Mouse (Mus musculus): ENCODE measurements around the gene Ush1g.
A peak's percentile ranks its signal among the peaks of the same experiment; 100 is the strongest.

Gene Ush1g

GRCm38 (mm10) chr11:115289885-115290284 is 32.0 kb downstream of the Ush1g start:
- DNase-seq (ENCODE audit: low spot score): no peak

GRCm38 (mm10) chr11:115288305-115288704 is 33.5 kb downstream of the Ush1g start:
- no peak for DNase-seq (ENCODE audit: low spot score)

DNA sequence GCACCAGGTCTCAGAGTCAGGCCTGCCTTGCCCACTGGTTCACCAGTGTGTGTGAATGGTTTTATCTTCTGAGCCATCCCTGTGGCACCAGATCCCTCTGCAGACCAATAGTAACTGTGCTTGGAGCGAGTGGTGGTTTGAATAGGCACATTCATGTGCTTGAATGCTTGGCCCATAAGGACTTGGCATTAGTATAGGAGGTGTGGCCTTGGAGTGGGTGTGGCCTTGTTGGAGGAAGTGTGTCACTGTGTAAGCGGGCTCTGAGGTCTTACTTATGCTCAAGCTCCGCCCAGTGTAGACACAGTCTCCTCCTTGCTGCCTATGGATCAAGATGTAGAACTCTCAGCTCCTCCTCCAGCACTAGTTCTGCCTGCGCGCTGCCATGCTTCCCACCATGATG is 34.5 kb downstream of the Ush1g start:
- no peak for DNase-seq (ENCODE audit: low spot score)

GRCm38 (mm10) chr11:115286201-115286993 is 35.4 kb downstream of the Ush1g start:
- DNase-seq (ENCODE audit: low spot score): no peak

DNA sequence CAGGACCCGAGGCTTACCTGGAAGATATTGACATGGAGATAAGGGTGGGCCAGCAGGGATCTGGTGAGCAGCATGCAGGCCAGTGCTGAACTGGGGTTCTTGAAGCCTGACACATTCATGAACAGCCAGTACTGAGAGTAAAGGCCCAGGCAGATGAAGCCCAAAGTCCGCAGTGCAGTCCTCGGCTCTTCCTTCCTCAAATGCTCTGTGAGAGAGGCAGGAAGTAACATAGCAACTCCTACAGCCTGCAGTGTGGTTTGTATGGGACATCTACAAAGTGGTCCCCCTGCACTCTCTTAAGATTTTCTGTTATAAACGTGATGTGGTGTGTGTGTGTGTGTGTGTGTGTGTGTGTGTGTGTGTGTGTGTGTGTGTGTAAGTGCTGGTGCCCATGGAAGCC is 36.6 kb downstream of the Ush1g start:
- DNase-seq (ENCODE audit: low spot score): no peak

DNA sequence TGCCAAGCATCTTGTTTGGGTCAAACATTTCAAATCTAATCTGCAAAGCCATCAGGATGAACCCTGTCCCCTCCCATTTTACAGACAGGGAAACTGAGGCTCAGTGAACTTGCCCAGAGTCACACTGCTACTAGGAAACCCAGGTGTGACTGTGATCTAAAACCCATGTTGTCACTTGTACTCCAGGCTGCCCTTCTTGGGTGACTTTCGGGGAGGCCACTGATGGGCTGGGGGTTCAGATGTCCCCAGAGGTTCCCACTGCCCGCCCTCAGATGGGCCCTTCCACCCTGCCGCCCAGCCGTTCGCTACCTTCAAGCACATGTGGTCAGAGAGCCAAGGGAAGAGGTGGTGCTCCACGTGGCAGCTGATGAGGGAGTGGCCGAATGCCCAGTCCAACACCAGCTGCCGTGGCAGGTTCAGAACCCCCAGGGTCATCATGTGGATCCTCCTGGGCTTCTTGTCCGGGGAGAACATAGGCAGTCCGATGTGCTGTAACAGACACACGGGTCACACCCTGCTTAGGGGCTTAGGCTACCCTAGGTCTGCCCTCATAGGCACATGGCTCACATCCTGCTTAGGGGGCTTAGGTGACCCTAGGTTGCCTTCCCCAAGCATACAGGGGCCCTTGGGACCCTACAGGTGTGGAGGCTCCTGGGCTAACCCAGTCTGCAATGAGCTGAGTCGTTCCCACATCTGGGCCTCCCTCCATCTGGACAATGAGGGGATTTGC is 37.8 kb downstream of the Ush1g start:
- DNase-seq (ENCODE audit: low spot score): no peak

DNA sequence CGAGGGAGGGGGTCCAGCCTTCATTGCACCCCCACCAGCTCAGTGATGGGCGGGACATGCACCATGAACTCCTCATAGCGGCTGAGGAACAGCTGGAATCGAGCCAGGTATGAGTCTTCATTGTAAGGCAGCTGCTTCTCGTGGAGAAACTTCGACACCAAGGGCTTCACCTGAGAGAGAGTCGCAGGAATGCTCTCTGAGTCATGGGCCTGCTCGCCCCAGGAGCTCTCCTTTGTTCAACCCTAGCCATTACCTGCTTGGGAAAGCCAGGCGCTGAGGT is 38.4 kb downstream of the Ush1g start:
- DNase-seq (ENCODE audit: low spot score): no peak

- DNase-seq (ENCODE audit: low spot score): no peak
Observed at GRCm38 (mm10) chr11:115282723-115283485, 38.9 kb downstream of the Ush1g start.

GRCm38 (mm10) chr11:115282295-115282694 is 39.5 kb downstream of the Ush1g start:
- no peak for DNase-seq (ENCODE audit: low spot score)

DNA sequence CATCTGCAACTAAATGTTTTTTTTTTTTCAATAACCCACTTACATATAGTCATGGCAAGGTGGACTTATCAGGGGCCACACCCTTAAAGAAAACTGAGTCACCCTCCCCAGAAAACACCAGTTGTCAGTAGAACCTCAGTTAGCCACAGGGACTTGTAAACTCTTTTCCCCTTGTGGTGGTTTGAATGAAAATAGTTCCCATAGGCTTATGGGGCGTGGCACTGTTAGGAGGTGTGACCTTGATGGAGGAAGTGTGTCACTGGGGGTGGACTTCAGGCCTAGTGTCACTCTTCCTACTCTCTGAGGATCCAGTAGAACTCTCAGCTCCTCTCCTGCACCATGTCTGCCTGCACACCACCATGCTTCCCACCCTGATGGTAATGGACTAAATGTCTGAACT is 42.1 kb downstream of the Ush1g start:
- DNase-seq (ENCODE audit: low spot score): no peak

GRCm38 (mm10) chr11:115278176-115278575 is 43.7 kb downstream of the Ush1g start:
- DNase-seq (ENCODE audit: low spot score): no peak

DNA sequence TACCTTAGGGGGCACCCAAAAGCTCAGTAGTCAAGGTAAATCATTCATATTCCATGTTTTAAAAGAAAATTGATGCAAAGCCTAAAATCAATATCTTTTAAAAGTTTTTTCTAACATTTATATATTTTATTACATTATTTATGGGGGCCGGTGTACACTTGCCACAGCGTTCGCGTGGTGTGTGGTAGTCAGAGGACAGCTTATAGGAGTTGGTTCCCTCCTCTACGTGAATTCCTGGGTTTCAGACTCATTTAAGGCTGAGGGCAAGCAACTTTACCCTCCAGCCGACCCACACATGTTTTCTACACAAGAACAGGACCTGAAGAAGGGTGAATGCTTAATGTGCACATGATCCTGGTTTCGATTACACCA is 44.3 kb downstream of the Ush1g start:
- no peak for DNase-seq (ENCODE audit: low spot score)

- DNase-seq (ENCODE audit: low spot score): peak; percentile 100
Observed at GRCm38 (mm10) chr11:115276780-115277603, 44.8 kb downstream of the Ush1g start, which contains the start of gene Fdxr. Gene Fdxr (minus strand): TSS chr11:115277050.

- DNase-seq (ENCODE audit: low spot score): no peak
Observed at GRCm38 (mm10) chr11:115275954-115276353, 45.9 kb downstream of the Ush1g start.

DNA sequence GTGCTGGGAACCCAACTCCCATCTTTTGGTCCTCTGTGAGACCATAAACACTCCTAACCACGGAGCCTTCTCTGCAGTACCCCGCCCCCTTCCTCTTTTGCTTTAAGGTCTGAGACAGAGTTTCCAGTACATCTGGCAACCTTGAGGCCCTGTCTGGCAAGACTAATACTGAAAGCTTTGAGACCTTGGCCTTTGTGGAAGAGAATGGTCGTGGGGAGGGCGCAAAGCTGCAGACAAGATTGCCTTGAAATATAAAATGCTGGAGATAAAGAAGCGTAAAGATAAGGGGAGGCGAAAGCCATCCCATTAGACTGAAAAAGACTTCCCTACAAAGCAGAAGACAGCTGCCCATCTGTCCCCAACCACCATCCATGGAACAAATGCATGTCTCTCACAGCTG is 46.3 kb downstream of the Ush1g start:
- DNase-seq (ENCODE audit: low spot score): no peak

- no peak for DNase-seq (ENCODE audit: low spot score)
Observed at GRCm38 (mm10) chr11:115274771-115275170, 47.1 kb downstream of the Ush1g start.

GRCm38 (mm10) chr11:115274178-115274577 is 47.7 kb downstream of the Ush1g start:
- DNase-seq (ENCODE audit: low spot score): no peak

DNA sequence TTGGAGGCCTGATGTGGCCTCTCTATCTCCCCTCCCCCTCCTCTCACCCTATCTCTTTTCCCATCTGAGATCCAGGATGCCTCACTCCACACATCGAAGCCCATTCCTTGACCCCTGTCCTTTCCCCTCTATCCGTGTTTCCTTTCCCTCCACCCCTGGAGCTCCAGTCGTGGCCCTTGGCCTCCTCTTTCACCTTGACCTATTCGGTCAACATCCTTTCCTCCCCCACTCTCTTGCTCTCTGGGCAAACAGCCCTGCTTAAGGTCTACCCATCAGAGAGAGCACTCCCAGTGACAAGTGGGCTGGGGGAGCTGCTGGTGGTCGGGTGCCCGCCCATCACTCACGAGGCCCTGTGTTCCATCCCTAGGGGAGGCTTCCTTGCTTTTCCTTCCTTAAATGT is 48.1 kb downstream of the Ush1g start:
- DNase-seq (ENCODE audit: low spot score): no peak

DNA sequence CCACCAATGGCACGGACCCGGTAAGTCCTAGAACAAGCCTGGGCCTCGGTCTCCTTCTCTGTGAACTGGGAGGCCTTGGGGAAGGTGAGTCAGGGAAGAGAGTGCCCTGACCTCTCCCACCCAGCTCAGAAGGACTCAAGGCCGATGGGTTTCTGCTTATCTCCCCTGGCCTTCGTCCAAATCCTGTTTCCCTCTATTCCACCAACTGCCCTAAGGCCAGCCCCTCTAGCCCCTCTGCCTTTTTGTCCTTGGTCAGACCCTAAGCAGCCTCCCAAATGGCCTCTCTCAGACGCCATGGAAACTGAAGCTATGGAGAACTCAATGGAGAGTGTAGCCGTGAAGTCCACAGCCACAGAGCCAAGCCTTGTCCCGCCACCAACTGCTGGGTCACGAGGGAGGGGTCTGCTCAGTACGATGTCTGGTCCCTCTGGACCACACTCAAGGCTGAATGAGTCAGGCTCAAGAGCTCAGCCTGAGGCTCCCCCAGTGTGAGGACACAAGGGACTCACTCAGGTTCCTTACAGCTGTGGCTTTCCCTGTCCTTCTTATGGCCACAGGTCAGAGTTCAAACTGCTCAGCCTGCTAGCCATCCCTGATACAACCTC is 48.8 kb downstream of the Ush1g start:
- no peak for DNase-seq (ENCODE audit: low spot score)

DNA sequence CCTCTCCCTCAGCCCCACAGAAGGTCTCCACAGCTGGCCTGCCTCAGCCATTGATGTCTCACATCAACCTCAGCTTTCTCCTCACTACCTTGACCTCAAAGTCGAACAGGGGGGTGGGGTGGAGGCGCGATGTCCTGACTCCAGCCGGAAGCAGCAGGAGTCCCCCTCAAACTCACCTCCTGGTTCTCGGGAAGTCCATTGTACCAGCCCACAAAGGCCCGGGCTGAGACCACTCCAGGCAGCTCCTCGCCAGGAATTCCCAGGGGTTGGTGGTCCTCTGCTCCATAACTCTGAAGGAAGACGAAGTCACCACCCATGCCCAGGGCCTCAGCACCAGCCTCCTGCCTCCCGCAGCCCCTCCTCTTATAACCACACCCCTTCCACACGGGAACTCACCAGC is 50.4 kb downstream of the Ush1g start:
- DNase-seq (ENCODE audit: low spot score): no peak

GRCm38 (mm10) chr11:115271052-115271451 is 50.8 kb downstream of the Ush1g start:
- DNase-seq (ENCODE audit: low spot score): no peak
